Mouse (Mus musculus): ENCODE results near the gene Ncor2. TPM values are rescaled to one million over a fixed set of nuclear protein-coding genes. Genes with fewer than 3 reads are reported as not detected.

Gene Ncor2
- total and polyA plus RNA-seq, 2 experiments = 7.1 to 15.0 TPM

- H3K4me3 ChIP-seq (ENCODE audit: insufficient read depth, low read depth, low read length) = no peak overlapping the region
- no peaks in the 10 kb centered on the region for H3K79me2 ChIP-seq (ENCODE audit: control insufficient read depth, insufficient read depth, low read length)
- no peak for TF ChIP-seq CTCF (IDR thresholded peaks at IDR 0.05; ENCODE audit: low read depth, low read length)
- TF ChIP-seq POLR2A (IDR thresholded peaks at IDR 0.05; ENCODE audit: extremely low read depth, insufficient read depth, low read length) = no peak
- H3K9ac ChIP-seq (ENCODE audit: low read depth, low read length) = no peak overlapping the region
- no peaks in the 10 kb centered on the region for H3K27me3 ChIP-seq (ENCODE audit: control insufficient read depth, insufficient read depth, low read length)
- DNase-seq (ENCODE audit: extremely low read depth, low read depth, low spot score) = no peak
- no peak overlapping the region for H3K27ac ChIP-seq (replicated peaks; ENCODE audit: insufficient read depth, low read depth, low read length)
- no peaks in the 10 kb centered on the region for H3K4me1 ChIP-seq (ENCODE audit: control insufficient read depth, insufficient read depth, low read length)
- WGBS = 84% methylated on average over 8 of the region's 8 CpGs
- no peaks in the 10 kb centered on the region for H3K36me3 ChIP-seq (ENCODE audit: control insufficient read depth, insufficient read depth, low read length)
These were observed 167.4 kb downstream of the Ncor2 start for GRCm38 (mm10) chr5:125011628-125012027.

- Histone ChIP-seq H3K9ac (ENCODE audit: low read depth, low read length) (no peak overlapping the region), H3K4me3 (ENCODE audit: insufficient read depth, low read depth, low read length) (no peak overlapping the region), H3K4me1 (ENCODE audit: control insufficient read depth, insufficient read depth, low read length) (no peaks in the 10 kb centered on the region), H3K79me2 (ENCODE audit: control insufficient read depth, insufficient read depth, low read length) (no peaks in the 10 kb centered on the region), H3K27ac (replicated peaks; ENCODE audit: insufficient read depth, low read depth, low read length) (no peak overlapping the region), H3K36me3 (ENCODE audit: control insufficient read depth, insufficient read depth, low read length) (no peaks in the 10 kb centered on the region), H3K27me3 (ENCODE audit: control insufficient read depth, insufficient read depth, low read length) (no peaks in the 10 kb centered on the region)
- WGBS = 94% methylated on average over 24 of the region's 24 CpGs
- no peak for DNase-seq (ENCODE audit: extremely low read depth, low read depth, low spot score)
- TF ChIP-seq POLR2A (IDR thresholded peaks at IDR 0.05; ENCODE audit: extremely low read depth, insufficient read depth, low read length) = no peak
- TF ChIP-seq CTCF (IDR thresholded peaks at IDR 0.05; ENCODE audit: low read depth, low read length) = no peak
These were observed 167.9 kb downstream of the Ncor2 start for GRCm38 (mm10) chr5:125011166-125011565.

- Histone ChIP-seq H3K4me3 (ENCODE audit: insufficient read depth, low read depth, low read length) (no peak overlapping the region), H3K27ac (replicated peaks; ENCODE audit: insufficient read depth, low read depth, low read length) (no peak overlapping the region), H3K27me3 (ENCODE audit: control insufficient read depth, insufficient read depth, low read length) (0 out of 2 replicates have a peak, but pooled peaks cover 3% of the 10 kb centered on the region), H3K36me3 (ENCODE audit: control insufficient read depth, insufficient read depth, low read length) (no peaks in the 10 kb centered on the region), H3K4me1 (ENCODE audit: control insufficient read depth, insufficient read depth, low read length) (no peaks in the 10 kb centered on the region), H3K79me2 (ENCODE audit: control insufficient read depth, insufficient read depth, low read length) (no peaks in the 10 kb centered on the region), H3K9ac (ENCODE audit: low read depth, low read length) (no peak overlapping the region)
- TF ChIP-seq CTCF (IDR thresholded peaks at IDR 0.05; ENCODE audit: low read depth, low read length) = no peak
- TF ChIP-seq POLR2A (IDR thresholded peaks at IDR 0.05; ENCODE audit: extremely low read depth, insufficient read depth, low read length) = no peak
- WGBS = 60% methylated on average over 5 of the region's 5 CpGs
- no peak for DNase-seq (ENCODE audit: extremely low read depth, low read depth, low spot score)
These were observed 172.1 kb downstream of the Ncor2 start for GRCm38 (mm10) chr5:125006896-125007295.

- Histone ChIP-seq H3K27ac (replicated peaks; ENCODE audit: insufficient read depth, low read depth, low read length) (no peak overlapping the region), H3K79me2 (ENCODE audit: control insufficient read depth, insufficient read depth, low read length) (no peaks in the 10 kb centered on the region), H3K27me3 (ENCODE audit: control insufficient read depth, insufficient read depth, low read length) (0 out of 2 replicates have a peak, but pooled peaks cover 3% of the 10 kb centered on the region), H3K4me1 (ENCODE audit: control insufficient read depth, insufficient read depth, low read length) (no peaks in the 10 kb centered on the region), H3K4me3 (ENCODE audit: insufficient read depth, low read depth, low read length) (no peak overlapping the region), H3K9ac (ENCODE audit: low read depth, low read length) (no peak overlapping the region), H3K36me3 (ENCODE audit: control insufficient read depth, insufficient read depth, low read length) (no peaks in the 10 kb centered on the region)
- DNase-seq (ENCODE audit: extremely low read depth, low read depth, low spot score) = no peak
- 65% methylated on average over 9 of the region's 9 CpGs for WGBS
- TF ChIP-seq POLR2A (IDR thresholded peaks at IDR 0.05; ENCODE audit: extremely low read depth, insufficient read depth, low read length) = no peak
- TF ChIP-seq CTCF (IDR thresholded peaks at IDR 0.05; ENCODE audit: low read depth, low read length) = no peak
These were observed 173.0 kb downstream of the Ncor2 start for GRCm38 (mm10) chr5:125005871-125006652.

- Histone ChIP-seq H3K4me3 (ENCODE audit: insufficient read depth, low read depth, low read length) (no peak overlapping the region), H3K27me3 (ENCODE audit: control insufficient read depth, insufficient read depth, low read length) (0 out of 2 replicates have a peak, but pooled peaks cover 3% of the 10 kb centered on the region), H3K4me1 (ENCODE audit: control insufficient read depth, insufficient read depth, low read length) (no peaks in the 10 kb centered on the region), H3K27ac (replicated peaks; ENCODE audit: insufficient read depth, low read depth, low read length) (no peak overlapping the region), H3K36me3 (ENCODE audit: control insufficient read depth, insufficient read depth, low read length) (no peaks in the 10 kb centered on the region), H3K9ac (ENCODE audit: low read depth, low read length) (no peak overlapping the region), H3K79me2 (ENCODE audit: control insufficient read depth, insufficient read depth, low read length) (no peaks in the 10 kb centered on the region)
- TF ChIP-seq POLR2A (IDR thresholded peaks at IDR 0.05; ENCODE audit: extremely low read depth, insufficient read depth, low read length) (no peak), CTCF (IDR thresholded peaks at IDR 0.05; ENCODE audit: low read depth, low read length) (no peak)
- no peak for DNase-seq (ENCODE audit: extremely low read depth, low read depth, low spot score)
- WGBS = 19% methylated on average over 15 of the region's 15 CpGs
These were observed 175.2 kb downstream of the Ncor2 start for GRCm38 (mm10) chr5:125003873-125004255.
